Mouse (Mus musculus) myocyte (in vitro differentiated cells): ENCODE measurements around the gene Dcst1.

Experiments used
- E2F4 ChIP-seq: IDR thresholded peaks from one replicate; pipeline ENCODE4 v1.6.1; 2011; ENCODE audit warnings: mild to moderate bottlenecking, control low read depth, moderate library complexity; ENCODE audit not compliant: insufficient read depth
- MYOD1 ChIP-seq, 3 experiments: IDR thresholded peaks; one replicate each; pipeline ENCODE4 v1.6.1; 2011; ENCODE audit warnings: control low read depth in 2 of 3, low read depth in 2 of 3, mild to moderate bottlenecking in 2 of 3, moderate library complexity in 1 of 3; ENCODE audit not compliant: insufficient read length in 2 of 3, control insufficient read depth in 1 of 3
- POLR2A ChIP-seq: IDR thresholded peaks from one replicate; pipeline ENCODE4 v1.6.1; 2011; ENCODE audit warnings: low read depth, mild to moderate bottlenecking, control low read depth, moderate library complexity; ENCODE audit not compliant: insufficient read length
- SRF ChIP-seq: IDR thresholded peaks from one replicate; pipeline ENCODE4 v1.6.1; 2011; ENCODE audit warnings: low read depth; ENCODE audit not compliant: control insufficient read depth, insufficient read length

GRCm38 (mm10) chr3:89355512-89355902 lies 9.5 kb downstream of the Dcst1 start:
- TF ChIP-seq MYOD1 (IDR thresholded peaks at IDR 0.05; ENCODE audit: control insufficient read depth in 1 of 3, insufficient read length in 2 of 3, low read depth in 2 of 3), result no peak
- TF ChIP-seq POLR2A, result no peak
- no peak for TF ChIP-seq E2F4
- TF ChIP-seq SRF, result no peak
